Mouse (Mus musculus): ENCODE results near the gene Npas3.
A peak's percentile ranks its signal among the peaks of the same experiment; 100 is the strongest.

The Npas3 gene

DNA sequence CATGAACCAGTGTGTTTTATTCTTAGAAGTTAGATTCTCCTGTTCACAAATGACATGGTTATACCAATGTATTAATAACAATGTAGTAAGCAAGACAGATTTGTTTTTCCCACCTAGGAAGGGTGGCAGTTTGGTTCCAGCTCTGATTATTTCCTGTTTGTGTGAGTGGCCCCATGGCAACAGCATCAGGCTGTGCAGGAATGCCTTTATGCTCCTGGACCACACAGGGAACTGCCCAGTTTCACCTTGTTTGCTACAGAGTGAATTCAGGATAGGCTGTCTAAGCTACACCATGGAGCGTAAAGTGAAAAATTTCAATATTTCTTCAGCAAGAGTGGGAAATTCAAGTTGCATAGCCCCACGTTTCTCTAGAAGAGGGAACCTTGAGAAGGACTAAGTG lies 162.2 kb downstream of the Npas3 start:
- no peak for DNase-seq (ENCODE audit: low spot score)

GRCm38 (mm10) chr12:53416096-53416495 lies 167.6 kb downstream of the Npas3 start:
- DNase-seq (ENCODE audit: low spot score): peak; percentile 51

- DNase-seq (ENCODE audit: low spot score): peak; percentile 79
These were observed 173.2 kb downstream of the Npas3 start for GRCm38 (mm10) chr12:53421701-53422100.

- no peak for DNase-seq (ENCODE audit: low spot score)
These were observed 175.2 kb downstream of the Npas3 start for GRCm38 (mm10) chr12:53423631-53424030.

GRCm38 (mm10) chr12:53426006-53426405 lies 177.5 kb downstream of the Npas3 start:
- no peak for DNase-seq (ENCODE audit: low spot score)

DNA sequence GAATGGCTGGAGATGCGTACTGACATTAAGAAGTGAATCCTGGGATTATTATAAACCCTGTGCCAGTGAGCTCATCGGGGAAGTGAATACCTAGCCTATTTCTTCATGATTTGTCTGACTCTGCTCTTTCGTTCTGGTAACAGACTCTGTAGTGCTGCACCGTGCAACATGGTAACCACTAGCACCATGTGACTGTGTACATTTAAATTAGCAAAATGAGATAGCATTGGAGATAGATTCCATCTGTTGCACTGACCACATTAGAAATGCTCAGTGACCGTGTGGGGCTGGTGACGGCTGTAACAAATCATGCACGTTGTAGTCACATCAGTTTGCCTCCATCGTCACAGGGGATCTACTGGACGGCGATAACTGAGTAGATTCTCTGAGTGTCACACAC lies 178.7 kb downstream of the Npas3 start:
- DNase-seq (ENCODE audit: low spot score): no peak

DNA sequence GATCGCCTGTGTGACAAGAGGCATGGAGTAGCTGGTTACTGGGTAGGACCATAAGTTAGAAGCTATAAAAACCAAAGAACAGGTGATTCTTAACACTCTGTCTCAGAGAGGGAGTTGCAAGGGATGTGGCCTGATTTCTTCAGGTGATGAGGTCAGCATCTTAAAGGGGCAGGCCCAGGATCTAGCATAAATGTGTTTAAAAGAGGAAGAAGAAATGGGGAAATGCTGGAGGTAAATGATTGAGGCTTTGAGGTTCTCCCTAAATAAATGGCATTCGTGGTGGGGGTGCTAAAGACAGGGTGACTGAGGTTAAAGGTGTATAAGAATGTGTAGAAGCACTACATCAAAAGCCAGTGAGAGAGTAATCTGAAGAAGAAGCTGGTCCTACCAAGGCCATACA lies 193.6 kb downstream of the Npas3 start:
- no peak for DNase-seq (ENCODE audit: low spot score)

GRCm38 (mm10) chr12:53447469-53447868 lies 199.0 kb downstream of the Npas3 start:
- DNase-seq (ENCODE audit: low spot score): no peak

GRCm38 (mm10) chr12:53448040-53448439 lies 199.6 kb downstream of the Npas3 start:
- DNase-seq (ENCODE audit: low spot score): no peak

- no peak for DNase-seq (ENCODE audit: low spot score)
These were observed 219.1 kb downstream of the Npas3 start for GRCm38 (mm10) chr12:53467549-53467948.

DNA sequence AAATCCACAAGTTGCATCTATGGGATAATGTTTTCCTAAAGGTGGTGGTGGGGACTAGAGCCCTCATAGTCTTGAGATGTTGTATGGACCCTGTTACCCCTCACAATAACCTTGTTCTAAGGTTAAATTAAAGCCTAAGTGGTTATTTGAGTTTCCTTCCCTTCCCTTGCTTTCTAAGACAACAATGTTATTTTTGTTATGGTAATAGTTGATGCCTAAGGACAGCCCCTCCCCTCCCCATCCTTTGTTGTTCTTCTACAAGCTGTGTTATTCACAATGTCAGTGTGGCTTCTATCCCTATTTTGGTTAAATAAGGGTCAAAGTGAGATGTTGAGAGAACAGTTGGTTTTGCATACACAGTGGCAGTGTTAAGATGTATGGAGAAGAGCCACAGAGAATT lies 226.0 kb downstream of the Npas3 start:
- no peak for DNase-seq (ENCODE audit: low spot score)

DNA sequence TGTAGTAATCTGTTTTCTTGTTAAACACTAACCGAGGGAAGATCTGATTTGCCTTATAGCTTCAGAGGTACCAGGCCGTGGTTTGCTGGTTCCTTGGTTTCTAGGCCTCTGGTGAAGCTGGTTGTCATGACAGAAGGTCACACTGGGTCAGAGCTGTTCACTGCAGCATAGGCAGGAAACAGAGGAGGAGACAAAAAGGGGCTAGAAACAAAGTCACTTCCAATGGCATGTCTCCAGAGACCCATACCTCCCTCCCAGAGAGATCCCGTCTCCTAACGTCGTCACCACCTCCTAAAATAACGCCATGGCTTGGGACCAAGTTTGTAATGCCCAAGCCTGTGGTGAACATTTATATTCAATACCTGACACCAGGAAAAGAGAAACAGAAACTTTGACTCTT lies 236.4 kb downstream of the Npas3 start:
- no peak for DNase-seq (ENCODE audit: low spot score)

DNA sequence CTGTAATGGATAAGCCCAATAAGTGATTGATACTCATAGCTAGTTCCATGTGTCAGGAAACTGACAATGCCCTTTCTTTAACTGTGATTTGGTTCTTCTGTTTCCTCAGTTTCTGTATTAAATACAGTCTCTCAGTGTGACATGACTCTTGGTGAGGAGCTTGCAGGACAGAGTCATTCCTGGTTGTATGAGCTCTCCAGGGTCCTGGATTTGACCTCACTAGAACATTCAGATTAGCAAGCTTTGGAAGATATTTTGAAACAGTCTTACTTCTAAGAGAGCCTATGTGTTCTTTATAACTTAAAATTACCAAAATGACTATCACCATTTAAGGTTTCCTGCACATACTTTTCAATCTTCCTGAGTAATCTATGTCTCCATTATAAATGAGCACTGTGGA lies 247.9 kb downstream of the Npas3 start:
- DNase-seq (ENCODE audit: low spot score): peak; percentile 39

DNA sequence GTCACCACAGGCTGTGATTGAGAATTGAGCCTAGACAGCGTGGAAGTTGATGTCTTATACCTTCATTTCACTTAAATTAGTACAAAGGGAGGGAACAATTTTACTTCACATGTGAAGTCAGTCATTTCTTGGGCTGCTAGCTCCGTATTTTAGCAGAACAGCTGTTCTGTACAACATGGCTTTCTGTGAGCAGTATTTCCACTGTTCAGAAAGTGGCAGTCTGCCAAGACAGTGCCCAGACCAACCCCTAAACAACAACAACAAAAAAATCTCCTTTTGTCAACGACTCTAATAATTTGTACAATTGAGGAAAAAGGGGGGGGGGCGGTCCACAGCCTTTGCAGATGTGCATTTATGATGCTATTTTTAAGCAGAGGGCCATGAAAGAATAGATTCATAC lies 266.4 kb downstream of the Npas3 start:
- DNase-seq (ENCODE audit: low spot score): peak; percentile 7

DNA sequence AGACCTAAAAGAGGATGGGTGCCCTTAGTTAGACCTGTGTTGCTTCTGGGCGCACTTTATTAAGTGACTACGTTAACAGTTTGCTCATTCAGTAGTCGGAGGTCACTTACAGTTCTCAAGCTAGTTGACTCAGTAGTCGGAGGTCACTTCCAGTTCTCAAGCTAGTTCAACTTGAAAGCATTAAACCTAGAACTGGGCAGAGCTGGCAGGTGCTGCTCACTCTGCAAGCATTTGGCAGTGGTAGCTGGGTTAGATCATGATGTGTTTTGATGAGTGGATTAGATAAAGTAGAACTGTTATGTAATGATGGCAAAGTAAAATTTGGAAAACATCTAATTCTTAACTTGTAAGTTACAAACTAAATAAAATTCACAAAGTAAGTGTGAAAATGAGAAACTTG lies 271.1 kb downstream of the Npas3 start:
- DNase-seq (ENCODE audit: low spot score): no peak

DNA sequence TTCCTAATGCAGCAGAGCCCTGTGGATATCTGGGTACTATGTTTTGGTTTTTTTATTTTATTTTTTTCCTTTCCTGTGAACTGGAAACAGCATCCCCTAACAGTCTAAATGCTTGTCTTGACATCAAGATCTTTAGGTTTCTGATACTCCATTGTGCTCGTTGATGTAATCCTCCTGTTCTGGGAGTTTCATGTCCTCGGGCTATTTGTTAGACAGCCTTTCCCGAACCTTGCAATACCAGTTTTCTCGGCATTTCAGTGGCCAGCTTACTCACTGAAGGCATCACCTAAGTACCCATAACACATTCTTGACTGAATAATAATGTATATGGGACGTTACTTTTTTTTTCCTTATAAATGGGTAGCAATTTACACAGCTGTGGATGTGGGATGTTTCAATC lies 274.2 kb downstream of the Npas3 start:
- DNase-seq (ENCODE audit: low spot score): no peak

- DNase-seq (ENCODE audit: low spot score): no peak
These were observed 278.6 kb downstream of the Npas3 start for GRCm38 (mm10) chr12:53527046-53527445.

DNA sequence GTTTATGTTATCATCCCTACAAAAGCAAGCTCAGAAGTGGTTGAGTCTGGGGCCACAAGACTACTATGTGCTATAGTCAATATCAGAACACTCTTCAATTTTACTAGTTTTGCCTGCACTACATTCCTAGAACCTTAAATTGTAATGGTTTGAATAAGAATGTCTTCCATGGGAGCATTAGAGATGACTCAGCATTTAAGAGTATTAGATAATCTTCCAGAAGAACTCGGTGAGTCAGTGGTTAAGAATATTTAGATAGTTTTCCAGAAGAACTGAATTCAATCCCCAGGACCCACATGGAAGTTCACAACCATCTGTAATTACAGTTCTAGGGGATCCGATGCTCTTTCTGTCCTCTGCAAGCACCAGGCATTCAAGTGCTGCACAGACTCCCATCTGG lies 280.9 kb downstream of the Npas3 start:
- DNase-seq (ENCODE audit: low spot score): no peak

DNA sequence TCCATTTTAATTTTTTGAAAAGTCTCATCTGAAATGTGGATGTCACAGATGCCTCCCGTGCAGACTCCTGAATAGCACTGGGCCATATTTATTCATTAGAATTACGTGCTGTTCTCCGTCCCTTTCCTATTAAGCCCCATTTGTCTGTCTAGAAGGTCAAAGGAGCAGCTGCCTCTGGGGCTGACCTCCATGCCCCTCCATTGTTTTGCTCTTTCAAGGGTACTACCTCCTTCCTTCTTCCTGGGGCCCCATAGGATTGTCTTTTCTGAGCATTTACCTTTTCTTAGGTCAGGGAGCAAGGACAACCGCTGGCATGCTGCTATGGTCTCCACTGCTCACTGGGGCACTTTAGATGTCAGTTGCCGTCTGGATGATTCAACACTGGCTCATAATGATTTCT lies 288.3 kb downstream of the Npas3 start:
- DNase-seq (ENCODE audit: low spot score): no peak

GRCm38 (mm10) chr12:53556359-53556758 lies 307.9 kb downstream of the Npas3 start:
- no peak for DNase-seq (ENCODE audit: low spot score)

GRCm38 (mm10) chr12:53558259-53558658 lies 309.8 kb downstream of the Npas3 start:
- DNase-seq (ENCODE audit: low spot score): no peak

- no peak for DNase-seq (ENCODE audit: low spot score)
These were observed 318.4 kb downstream of the Npas3 start for GRCm38 (mm10) chr12:53566712-53567387.

- DNase-seq (ENCODE audit: low spot score): peak; percentile 4
These were observed 332.7 kb downstream of the Npas3 start for GRCm38 (mm10) chr12:53581181-53581580.

- no peak for DNase-seq (ENCODE audit: low spot score)
These were observed 338.8 kb downstream of the Npas3 start for GRCm38 (mm10) chr12:53587249-53587648.

All from adipocyte (in vitro differentiated cells).